Mouse (Mus musculus) G1E (cell line): ENCODE data around the gene Ttc14.

Source experiments
- CTCF ChIP-seq: IDR thresholded peaks from 2 replicates; pipeline ENCODE4 v1.5.1; 2012; ENCODE audit warnings: low read depth, low read length, inconsistent platforms, mixed read lengths
- GATA1 ChIP-seq: IDR thresholded peaks from 2 replicates; pipeline ENCODE4 v1.6.1; 2012; ENCODE audit warnings: borderline replicate concordance, low read length, inconsistent platforms, mixed read lengths
- GATA2 ChIP-seq: IDR thresholded peaks from 2 replicates; pipeline ENCODE4 v1.6.1; 2012; ENCODE audit warnings: low read depth, low read length, inconsistent platforms, borderline replicate concordance
- POLR2AphosphoS5 ChIP-seq: IDR thresholded peaks from 2 replicates; pipeline ENCODE4 v1.6.1; 2012; ENCODE audit warnings: low read depth, low read length, inconsistent platforms; ENCODE audit not compliant: insufficient replicate concordance
- TAL1 ChIP-seq: conservative IDR thresholded peaks from 2 replicates; pipeline ENCODE4 v1.6.1; 2012; ENCODE audit warnings: low read depth, low read length, inconsistent platforms, mixed read lengths

DNA sequence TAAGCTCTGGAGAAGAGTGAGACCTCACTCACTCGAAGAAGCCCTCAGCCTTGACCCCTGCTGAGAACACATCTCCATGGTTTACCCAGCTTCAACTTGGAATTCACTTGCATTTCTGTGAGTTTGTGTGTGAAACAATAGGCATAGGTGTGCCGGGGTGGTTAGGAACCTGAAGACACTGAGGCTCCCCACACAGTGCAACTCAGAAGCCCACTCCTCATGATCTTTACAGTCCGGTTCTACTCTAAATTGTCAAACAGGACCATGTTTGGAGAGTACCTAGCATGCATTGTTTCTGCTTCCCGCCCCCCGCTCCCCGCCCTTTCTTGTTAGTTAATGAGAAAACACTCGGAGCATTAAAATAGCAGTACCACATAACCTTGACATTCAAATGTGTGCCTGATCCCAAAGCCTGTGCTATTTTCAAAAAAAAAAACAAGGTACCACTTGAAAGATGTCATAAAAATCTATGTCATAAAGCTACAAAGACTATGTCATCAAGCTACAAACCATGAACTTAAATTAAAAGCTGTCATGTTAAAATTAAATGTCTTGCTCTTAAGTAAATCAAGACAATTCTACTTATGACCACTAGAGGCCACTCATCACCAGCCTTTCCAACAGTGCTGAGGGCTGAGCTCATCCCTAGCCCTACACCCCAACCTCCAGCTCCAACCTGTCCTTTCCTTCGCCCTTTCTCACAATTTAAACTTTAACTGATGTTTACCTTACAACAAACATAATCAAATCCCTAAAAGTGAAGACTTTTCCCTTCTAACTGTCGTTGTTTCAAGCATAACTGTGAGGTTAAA lies 24.7 kb downstream of the Ttc14 start:
- TF ChIP-seq CTCF: peak; percentile 37
- no peak for TF ChIP-seq GATA1
- TF ChIP-seq POLR2AphosphoS5: no peak
- TF ChIP-seq GATA2: no peak
- TF ChIP-seq TAL1: no peak
